Mouse (Mus musculus) intestine, embryonic 14.5 days (tissue): ENCODE data around the gene Dgka. TPM values are rescaled to one million over a fixed set of nuclear protein-coding genes. Genes with fewer than 3 reads are reported as not detected.
"Not testable (repeated sequence)": the region's sequence is repeated elsewhere in the genome, so short reads cannot be mapped to it uniquely, and the experiment has no call there.

Experiments
- ATAC-seq: fragments of 200-750 bp; cut with Nextera tagmentation; replicated peaks from 2 replicates; pipeline ENCODE4 v1.8.0; 2017; ENCODE audit warnings: low read depth, moderate number of reproducible peaks, moderate TSS enrichment, moderate library complexity; ENCODE audit not compliant: low FRiP score, low TSS enrichment
- DNase-seq: peaks from one replicate; pipeline ENCODE4 v3.0.0-alpha.2; 2018; ENCODE audit warnings: low spot score
- H3K27ac ChIP-seq: fragments of 300-500 bp; sonication (generic); 2 replicates; pipeline ENCODE4 v1.5.1; 2014; ENCODE audit warnings: low read depth, mild to moderate bottlenecking, control low read depth
- H3K27me3 ChIP-seq: fragments of 300-500 bp; sonication (generic); replicated peaks from 2 replicates; pipeline ENCODE4 v1.6.1; 2014; ENCODE audit warnings: low read length, control low read depth; ENCODE audit not compliant: control insufficient read depth, insufficient read depth
- H3K36me3 ChIP-seq: fragments of 300-500 bp; sonication (generic); 2 replicates; pipeline ENCODE4 v1.6.1; 2014; ENCODE audit warnings: low read length, control low read depth; ENCODE audit not compliant: control insufficient read depth, insufficient read depth
- H3K4me1 ChIP-seq: fragments of 300-500 bp; sonication (generic); replicated peaks from 2 replicates; pipeline ENCODE4 v1.6.1; 2014; ENCODE audit warnings: low read length, control low read depth, mixed read lengths; ENCODE audit not compliant: control insufficient read depth, insufficient read depth
- H3K4me2 ChIP-seq: fragments of 300-500 bp; sonication (generic); 2 replicates; pipeline ENCODE4 v1.6.1; 2014; ENCODE audit warnings: low read length
- H3K4me3 ChIP-seq: fragments of 300-500 bp; sonication (generic); 2 replicates; pipeline ENCODE4 v1.5.1; 2014; ENCODE audit warnings: low read depth, low read length, control low read depth, mixed read lengths
- H3K9ac ChIP-seq: fragments of 300-500 bp; sonication (generic); 2 replicates; pipeline ENCODE4 v1.6.1; 2014; ENCODE audit warnings: mild to moderate bottlenecking, low read length
- H3K9me3 ChIP-seq: fragments of 300-500 bp; sonication (generic); 2 replicates; pipeline ENCODE4 v1.6.1; 2016; ENCODE audit warnings: low read length, control low read depth; ENCODE audit not compliant: control insufficient read depth
- WGBS: fragments of 180-500 bp; shearing (Covaris S2); extraction: QIAGEN DNeasy Blood & Tissue Kit; methylation state at CpG from one replicate; pipeline ENCODE4 v1.1.7; 2014; 5-methylcytosine and 5-hydroxymethylcytosine counted together
- polyA plus RNA-seq: library from polyadenylated mRNA; unstranded; fragments of >200 nt; fragmentation: Nextera tagmentation; extraction: Ambion mirVana; gene quantifications from 2 replicates; pipeline ENCODE4 v1.2.1, GENCODE M21; 2014

Gene Dgka
- polyA plus RNA-seq, 1 experiment from 2014 or later, result 5.9 TPM

DNA sequence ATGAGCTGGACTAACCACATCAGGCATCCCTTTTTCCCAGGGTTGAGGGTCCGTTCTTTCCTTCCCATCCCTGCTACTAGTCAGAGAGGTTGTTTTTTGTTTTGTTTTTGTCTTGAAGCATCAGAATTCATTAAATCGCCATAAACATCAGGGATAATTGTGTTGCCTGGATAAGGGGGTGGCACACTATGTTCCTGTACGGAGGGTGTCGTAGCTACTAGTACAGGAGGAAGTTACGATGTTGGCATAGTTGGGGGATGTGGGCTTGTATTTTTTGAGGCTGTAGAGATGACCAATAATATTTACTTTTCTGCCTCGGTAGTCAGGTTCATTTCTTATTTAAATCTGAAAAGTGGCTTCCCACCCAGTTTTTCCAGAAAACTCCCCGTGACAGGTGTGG is 1.4 kb downstream of the Dgka start:
- Histone ChIP-seq H3K4me1 (no peaks in the 10 kb centered on the region; the same call in none of the 2 replicates), H3K36me3 (no peaks in the 10 kb centered on the region), H3K27me3 (peaks cover 10% of the 10 kb centered on the region), H3K9me3 (no peaks in the 10 kb centered on the region), H3K4me2 (peak overlapping the region; percentile 96), H3K9ac (peak overlapping the region; percentile 63), H3K27ac (no peak overlapping the region), H3K4me3 (peak overlapping the region; percentile 62)
- DNase-seq (no peak), ATAC-seq (no peak)
- 6% methylated on average over 7 of the region's 7 CpGs for WGBS

DNA sequence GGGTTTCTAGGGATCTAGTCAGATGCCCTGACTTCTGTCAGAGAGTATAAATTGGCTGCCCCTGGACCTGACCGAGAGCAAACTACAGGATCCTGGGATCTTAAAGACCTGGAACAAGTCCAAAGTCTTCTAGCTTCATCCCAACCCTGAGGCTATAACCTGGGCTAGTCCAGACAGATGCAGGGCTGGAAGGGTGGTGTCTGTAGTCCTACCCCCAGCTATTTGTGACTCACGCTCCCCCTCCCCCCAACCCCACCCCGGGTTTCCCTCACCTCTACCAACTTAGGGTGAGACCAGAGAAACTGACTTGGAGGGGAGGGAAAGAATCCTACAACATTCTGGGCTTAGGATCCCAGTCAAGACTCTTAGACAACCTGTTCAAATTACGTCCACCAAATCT is 2.0 kb downstream of the Dgka start:
- WGBS, result 40% methylated on average over 4 of the region's 4 CpGs

DNA sequence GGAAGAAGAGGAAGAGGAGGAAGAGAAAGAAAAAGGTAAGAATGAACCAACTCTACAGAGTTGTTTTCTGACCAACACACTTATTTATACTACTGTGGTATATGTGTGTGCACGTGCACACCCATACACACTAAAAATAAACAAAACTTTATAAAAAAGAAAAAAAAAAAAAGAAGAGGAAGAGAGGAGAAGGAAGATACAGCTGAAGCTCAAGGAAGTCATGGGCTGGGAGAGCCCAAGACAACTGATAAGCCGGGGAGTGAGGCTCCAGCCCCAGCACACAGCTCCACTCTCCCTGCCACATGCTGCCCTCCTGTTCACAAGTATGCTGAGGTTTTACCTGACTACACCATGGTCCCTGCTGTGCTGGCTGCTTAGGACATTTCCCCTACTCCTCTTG is 4.4 kb downstream of the Dgka start:
- 56% methylated on average over 2 of the region's 2 CpGs for WGBS
- ATAC-seq (no peak), DNase-seq (no peak)

More for the DNA sequence above, 2.0 kb downstream of the Dgka start:
- ATAC-seq (no peak), DNase-seq (no peak)
- Histone ChIP-seq H3K27ac (no peak overlapping the region), H3K4me2 (peak overlapping the region; percentile 96), H3K9me3 (no peaks in the 10 kb centered on the region), H3K9ac (no peak overlapping the region), H3K4me1 (no peaks in the 10 kb centered on the region; the same call in none of the 2 replicates), H3K36me3 (no peaks in the 10 kb centered on the region), H3K4me3 (no peak overlapping the region), H3K27me3 (peaks cover 10% of the 10 kb centered on the region)

DNA sequence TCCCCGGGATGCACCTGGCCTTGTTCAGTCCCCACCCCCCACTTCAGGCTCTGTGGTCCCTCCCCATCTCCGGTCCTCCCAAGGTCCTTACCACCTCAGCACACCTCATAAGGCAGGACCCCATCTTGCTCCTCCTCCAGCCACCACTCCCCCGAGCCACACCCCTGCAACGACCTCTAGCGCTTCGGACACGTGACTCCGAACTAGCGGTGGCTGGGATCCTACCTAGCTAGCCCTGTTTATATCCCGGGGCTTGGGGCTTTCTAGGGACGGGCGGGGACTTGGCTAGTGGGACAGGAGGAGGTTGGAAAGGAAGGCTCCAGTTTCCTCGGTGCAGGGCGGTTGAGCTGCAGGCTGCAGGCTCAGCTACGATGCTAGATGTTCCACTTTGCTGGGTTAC is 7.2 kb downstream of the Dgka start:
- no peak overlapping the region for H3K4me3 ChIP-seq

More for the DNA sequence above, 4.4 kb downstream of the Dgka start:
- Histone ChIP-seq H3K27me3 (peaks cover 10% of the 10 kb centered on the region), H3K4me3 (no peak overlapping the region), H3K4me2 (no peak overlapping the region), H3K27ac (no peak overlapping the region), H3K4me1 (no peaks in the 10 kb centered on the region; the same call in none of the 2 replicates), H3K36me3 (no peaks in the 10 kb centered on the region), H3K9me3 (no peaks in the 10 kb centered on the region), H3K9ac (no peak overlapping the region)

DNA sequence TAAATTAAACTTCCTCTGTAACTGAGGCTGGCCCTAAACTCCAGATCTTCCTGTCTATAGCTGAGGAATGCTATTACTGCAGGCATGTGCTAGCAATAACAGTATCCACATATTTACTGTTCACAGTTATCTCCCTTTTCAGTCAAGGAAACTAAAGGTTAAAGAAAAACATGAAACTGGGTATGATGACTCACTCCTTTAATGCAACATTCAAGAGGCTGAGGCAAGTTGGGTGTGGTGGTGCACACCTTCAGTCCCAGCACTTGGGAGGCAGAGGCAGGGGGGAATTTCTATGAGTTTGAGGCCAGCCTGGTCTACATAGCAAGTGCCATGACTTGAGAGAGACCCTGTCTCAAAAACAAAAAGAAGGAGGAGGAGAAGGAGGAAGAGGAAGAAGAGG is 12.7 kb downstream of the Dgka start:
- Histone ChIP-seq H3K9me3 (no peaks in the 10 kb centered on the region), H3K9ac (no peak overlapping the region), H3K27ac (no peak overlapping the region), H3K27me3 (no peaks in the 10 kb centered on the region), H3K36me3 (no peaks in the 10 kb centered on the region), H3K4me2 (no peak overlapping the region), H3K4me3 (no peak overlapping the region), H3K4me1 (no peaks in the 10 kb centered on the region)
- DNase-seq (no peak), ATAC-seq (no peak)

More for the DNA sequence above, 7.2 kb downstream of the Dgka start:
- ATAC-seq (peak; percentile 74), DNase-seq (no peak)
- no peaks in the 10 kb centered on the region for H3K9me3 ChIP-seq
- WGBS, result 5% methylated on average over 15 of the region's 15 CpGs
- no peak overlapping the region for H3K27ac ChIP-seq
- H3K9ac ChIP-seq, result no peak overlapping the region
- H3K36me3 ChIP-seq, result no peaks in the 10 kb centered on the region
- H3K4me2 ChIP-seq, result peak overlapping the region; percentile 39
- H3K27me3 ChIP-seq, result peaks cover 4% of the 10 kb centered on the region; the same call in 1 of the 2 replicates
- no peaks in the 10 kb centered on the region for H3K4me1 ChIP-seq

DNA sequence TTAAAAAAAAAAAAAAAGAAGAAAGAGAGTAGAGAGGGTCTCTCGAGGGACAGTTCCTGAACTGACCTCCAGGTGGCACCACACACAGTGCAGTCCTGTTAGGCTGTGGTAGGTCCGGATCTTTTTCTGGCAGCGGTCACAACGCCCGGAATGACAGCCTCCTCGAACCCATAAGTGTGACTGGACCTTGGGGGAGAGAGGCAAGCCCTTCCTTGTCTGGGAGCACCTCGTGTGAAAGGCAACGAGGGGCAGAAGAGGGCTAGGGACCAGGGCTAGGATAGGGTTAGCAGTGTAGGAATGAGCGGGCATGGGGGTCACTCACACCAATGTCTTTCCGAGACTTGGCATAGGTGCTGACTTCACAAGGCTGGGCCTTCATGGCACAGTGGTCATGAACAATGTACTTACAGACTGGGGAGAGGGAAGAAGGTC is 13.6 kb downstream of the Dgka start:
- Histone ChIP-seq H3K4me3 (no peak overlapping the region), H3K9me3 (no peaks in the 10 kb centered on the region), H3K36me3 (no peaks in the 10 kb centered on the region), H3K27me3 (no peaks in the 10 kb centered on the region), H3K4me2 (no peak overlapping the region), H3K27ac (no peak overlapping the region), H3K9ac (no peak overlapping the region), H3K4me1 (no peaks in the 10 kb centered on the region)
- peak; percentile 66; the same call in 1 of the 2 replicates for ATAC-seq
- 21% methylated on average over 10 of the region's 10 CpGs for WGBS
- DNase-seq, result peak; percentile 86

DNA sequence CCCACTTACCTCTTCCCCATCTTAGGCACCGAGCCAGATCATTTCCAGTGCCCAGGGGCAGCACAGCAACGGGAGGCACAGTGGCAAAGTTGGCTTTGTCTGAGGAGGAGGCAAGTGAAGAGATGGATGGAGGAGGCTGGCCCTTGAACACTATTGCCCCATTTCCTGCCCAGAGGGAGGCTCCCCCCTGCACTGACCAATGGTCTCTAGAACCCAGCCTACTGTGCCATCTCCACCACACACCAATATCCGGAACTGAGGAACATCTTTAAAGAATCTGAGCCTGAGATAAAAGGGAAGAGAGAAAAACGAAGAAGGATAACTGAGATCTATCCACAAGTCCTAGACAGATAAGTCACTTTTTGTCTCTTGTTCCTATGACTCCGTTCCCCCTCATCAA is 16.6 kb downstream of the Dgka start:
- Histone ChIP-seq H3K9ac (no peak overlapping the region), H3K27ac (no peak overlapping the region), H3K9me3 (no peaks in the 10 kb centered on the region), H3K36me3 (no peaks in the 10 kb centered on the region), H3K4me3 (no peak overlapping the region), H3K4me2 (no peak overlapping the region), H3K27me3 (no peaks in the 10 kb centered on the region), H3K4me1 (no peaks in the 10 kb centered on the region)
- WGBS, result 84% methylated on average over 5 of the region's 5 CpGs
- no peak for DNase-seq
- ATAC-seq, result no peak

DNA sequence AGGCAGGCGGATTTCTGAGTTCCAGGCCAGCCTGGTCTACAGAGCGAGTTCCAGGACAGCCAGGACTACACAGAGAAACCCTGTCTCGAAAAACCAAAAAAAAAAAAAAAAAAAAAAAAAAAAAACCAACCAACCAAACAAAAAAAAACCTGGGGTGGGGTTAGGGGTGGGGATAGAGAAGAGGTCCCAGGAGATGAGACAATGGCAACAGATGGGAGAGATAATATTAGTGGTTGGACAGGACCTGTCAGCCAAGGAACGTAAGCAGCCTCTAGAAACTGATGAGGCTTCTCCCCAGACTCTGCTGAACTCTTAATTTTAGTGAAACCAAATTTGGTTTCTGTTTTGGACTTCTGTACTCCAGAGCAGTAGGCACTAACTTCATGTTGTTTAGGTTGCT is 19.2 kb downstream of the Dgka start:
- H3K36me3 ChIP-seq, H3K9me3 ChIP-seq, H3K4me3 ChIP-seq, H3K27me3 ChIP-seq, H3K27ac ChIP-seq, H3K4me2 ChIP-seq, DNase-seq, ATAC-seq, H3K9ac ChIP-seq, H3K4me1 ChIP-seq: not testable (repeated sequence)
- WGBS, result 75% methylated on average over 3 of the region's 4 CpGs
